Mouse (Mus musculus) B cell, adult 62 days (primary cell): Measurements from ENCODE around the gene Mest. TPM values are rescaled to one million over a fixed set of nuclear protein-coding genes. Genes with fewer than 3 reads are reported as not detected.

Experiments
- total RNA-seq: library from RNA; stranded (reverse); gene quantifications from 4 replicates; pipeline ENCODE4 v1.2.4, GENCODE M21; 2023

Mest gene
- 0.31 TPM in 1 of 4 replicates, not detected in the others for total RNA-seq

DNA sequence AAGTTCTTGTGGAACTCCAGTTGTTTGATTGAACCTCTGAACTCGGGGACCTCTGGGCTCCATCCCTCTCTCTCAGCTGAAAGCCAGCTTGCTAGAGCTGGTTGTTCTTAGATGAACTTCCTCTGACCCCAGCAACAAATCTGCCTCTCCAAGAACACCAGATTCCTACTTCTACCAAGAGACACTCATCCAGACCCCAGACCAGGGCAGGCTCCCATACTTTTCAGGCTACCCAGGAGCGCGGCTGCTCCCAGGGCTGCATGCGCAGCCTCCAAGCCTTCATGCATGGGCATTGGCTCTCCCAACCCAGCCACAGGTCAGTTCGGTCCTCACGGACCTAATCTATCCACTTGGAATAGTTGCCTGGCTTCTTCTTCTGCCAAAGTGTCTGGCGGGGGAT is at the start of gene Mest:
Mest (plus strand) TSS at position 217 of the 400 bp plus-strand sequence.

DNA sequence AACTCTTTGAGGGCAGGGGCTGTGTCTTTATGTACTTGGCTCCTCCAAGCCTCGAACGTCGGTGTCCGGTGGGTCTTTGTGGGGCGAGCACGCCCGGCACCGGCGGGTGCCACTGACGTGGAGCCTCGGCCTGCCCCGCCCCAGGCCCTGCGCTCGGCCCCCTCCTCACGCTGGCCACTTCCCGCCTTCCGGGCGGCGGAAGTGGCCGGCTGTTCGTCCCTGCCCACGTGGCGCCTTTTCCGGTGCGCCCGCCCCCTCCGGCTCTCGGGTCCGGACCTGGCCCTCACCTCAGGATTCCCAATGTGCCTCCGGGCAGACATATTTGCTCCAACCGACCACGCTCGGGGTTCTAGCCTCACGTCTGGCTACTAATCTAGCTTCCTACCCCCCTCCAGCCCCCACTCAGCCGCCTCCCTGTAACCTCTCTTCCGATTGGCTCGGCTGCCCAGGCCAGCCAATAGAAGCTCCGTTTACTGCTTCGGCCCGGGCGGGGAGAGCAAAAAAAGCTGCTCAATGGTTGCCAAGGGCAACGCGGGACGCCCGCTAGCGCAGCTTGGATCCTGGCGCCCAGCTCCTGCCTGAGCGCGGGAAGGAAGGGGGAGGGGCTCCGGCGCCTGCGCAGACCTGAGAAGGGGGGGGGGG is 29.9 kb upstream of the Mest start, which contains the start of gene Cep41:
Cep41 (minus strand) TSS at position 400 of the 642 bp plus-strand sequence.

Other genes starting within 250 kb of the Mest start
- gene Tmem209, start 213.8 kb upstream of the Mest start, total RNA-seq: 32.1 to 35.5 TPM (median 33.7 TPM) in 4 replicates
- gene Ssmem1, start 213.7 kb upstream of the Mest start, total RNA-seq: 0.81 to 1.8 TPM (median 1.0 TPM) in 3 of 4 replicates, not detected in the other
- gene Cpa2, start 182.0 kb upstream of the Mest start, total RNA-seq: not detected in 4 replicates
- gene Cpa4, start 155.2 kb upstream of the Mest start, total RNA-seq: not detected in 4 replicates
- gene Cpa5, start 112.5 kb upstream of the Mest start, total RNA-seq: not detected in 4 replicates
- 1.6 TPM in 1 of 4 replicates, not detected in the others for gene Cpa1, start 84.3 kb upstream of the Mest start, total RNA-seq
- gene Cep41, start 29.8 kb upstream of the Mest start, total RNA-seq: 6.6 to 9.6 TPM (median 7.6 TPM) in 4 replicates
- 45.8 to 55.2 TPM (median 50.5 TPM) in 4 replicates for gene Copg2, start 173.2 kb downstream of the Mest start, total RNA-seq
- 6.3 to 11.1 TPM (median 8.3 TPM) in 4 replicates for gene Tsga13, start 192.0 kb downstream of the Mest start, total RNA-seq
- 0.22 TPM in 1 of 4 replicates, not detected in the others for gene Klf14, start 235.5 kb downstream of the Mest start, total RNA-seq